Mouse (Mus musculus) testis, adult 2 months (tissue): ENCODE data around the gene Tfap2b. TPM values are rescaled to one million over a fixed set of nuclear protein-coding genes. Genes with fewer than 3 reads are reported as not detected.

ENCODE experiments used
- H3K27ac ChIP-seq: fragments of 200-500 bp; 2 replicates; pipeline ENCODE4 v1.5.1; 2012; ENCODE audit warnings: low read depth, low read length; ENCODE audit not compliant: control insufficient read depth, insufficient read depth
- H3K27me3 ChIP-seq: fragments of 200-500 bp; 2 replicates; pipeline ENCODE4 v1.6.1; 2012; ENCODE audit warnings: mild to moderate bottlenecking, low read length, moderate library complexity; ENCODE audit not compliant: control insufficient read depth, insufficient read depth
- H3K36me3 ChIP-seq: fragments of 200-500 bp; 2 replicates; pipeline ENCODE4 v1.6.1; 2012; ENCODE audit warnings: mild to moderate bottlenecking, low read length; ENCODE audit not compliant: control insufficient read depth, insufficient read depth
- H3K4me1 ChIP-seq: fragments of 200-500 bp; 2 replicates; pipeline ENCODE4 v1.6.1; 2012; ENCODE audit warnings: low read length; ENCODE audit not compliant: control insufficient read depth, insufficient read depth
- H3K4me3 ChIP-seq: fragments of 200-500 bp; 2 replicates; pipeline ENCODE4 v1.5.1; 2012; ENCODE audit warnings: low read depth, mild to moderate bottlenecking, low read length, moderate library complexity, mixed read lengths; ENCODE audit not compliant: control insufficient read depth
- CTCF ChIP-seq: fragments of 200-500 bp; IDR thresholded peaks from 2 replicates; pipeline ENCODE4 v1.5.1; 2012; ENCODE audit warnings: low read depth, mild to moderate bottlenecking, inconsistent platforms, low read length, moderate library complexity; ENCODE audit not compliant: control insufficient read depth, insufficient read depth, insufficient replicate concordance
- POLR2A ChIP-seq: fragments of 200-500 bp; IDR thresholded peaks from 2 replicates; pipeline ENCODE4 v1.6.1; 2012; ENCODE audit warnings: low read depth, mild to moderate bottlenecking, inconsistent platforms, low read length, moderate library complexity; ENCODE audit not compliant: control insufficient read depth
- polyA plus RNA-seq: library from polyadenylated mRNA; depleted of rRNA; stranded (reverse); fragments of >200 nt; gene quantifications from 2 replicates; pipeline ENCODE4 v1.2.3, GENCODE M21; 2012

Gene Tfap2b
- polyA plus RNA-seq, 1 experiment, result not detected

DNA sequence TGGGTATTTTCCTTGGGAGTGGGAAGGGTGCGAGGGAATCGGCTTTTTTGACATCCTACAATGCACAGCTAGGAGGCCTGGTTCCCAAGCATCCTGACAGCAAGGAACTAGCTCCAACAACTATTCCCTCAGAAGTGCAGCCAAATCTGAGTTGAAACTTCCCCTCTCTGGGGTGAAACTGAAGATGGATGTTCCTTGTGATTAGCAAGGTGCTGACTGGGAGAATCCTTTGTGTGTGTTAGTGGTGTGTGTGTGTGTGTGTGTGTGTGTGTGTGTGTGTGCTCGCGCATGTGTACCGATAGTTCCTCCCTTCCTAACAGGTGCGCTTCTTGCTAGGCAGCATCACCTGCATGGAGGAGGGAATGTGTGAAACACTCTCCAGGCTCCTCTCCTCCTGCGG lies 9.5 kb downstream of the Tfap2b start:
- TF ChIP-seq POLR2A (no peak), CTCF (no peak)
- H3K4me3 ChIP-seq, result no peak overlapping the region
- no peaks in the 10 kb centered on the region for H3K36me3 ChIP-seq
- H3K4me1 ChIP-seq, result peaks cover 4% of the 10 kb centered on the region
- H3K27me3 ChIP-seq, result no peaks in the 10 kb centered on the region
- no peak overlapping the region for H3K27ac ChIP-seq

DNA sequence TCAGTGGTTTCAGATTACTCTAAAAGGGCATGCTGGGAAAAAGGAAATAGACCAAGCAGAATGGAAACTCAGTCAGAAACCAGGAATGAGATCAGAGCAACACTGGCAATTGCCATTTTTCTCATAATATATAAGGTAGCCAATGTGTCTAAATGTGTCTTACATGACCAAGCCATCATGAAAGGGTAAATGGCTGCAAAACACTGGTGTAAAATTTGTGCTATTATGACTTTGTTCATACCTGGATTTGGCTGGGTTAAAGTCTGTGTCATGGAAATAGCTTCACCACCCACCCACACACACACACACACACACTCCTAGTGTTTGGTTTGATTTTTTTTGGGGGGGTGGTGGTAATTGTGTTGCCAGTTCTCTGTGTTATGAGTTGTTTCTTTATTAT lies 10.7 kb downstream of the Tfap2b start:
- TF ChIP-seq POLR2A (no peak), CTCF (no peak)
- no peaks in the 10 kb centered on the region for H3K27me3 ChIP-seq
- H3K4me1 ChIP-seq, result no peaks in the 10 kb centered on the region; the same call in 1 of the 2 replicates

DNA sequence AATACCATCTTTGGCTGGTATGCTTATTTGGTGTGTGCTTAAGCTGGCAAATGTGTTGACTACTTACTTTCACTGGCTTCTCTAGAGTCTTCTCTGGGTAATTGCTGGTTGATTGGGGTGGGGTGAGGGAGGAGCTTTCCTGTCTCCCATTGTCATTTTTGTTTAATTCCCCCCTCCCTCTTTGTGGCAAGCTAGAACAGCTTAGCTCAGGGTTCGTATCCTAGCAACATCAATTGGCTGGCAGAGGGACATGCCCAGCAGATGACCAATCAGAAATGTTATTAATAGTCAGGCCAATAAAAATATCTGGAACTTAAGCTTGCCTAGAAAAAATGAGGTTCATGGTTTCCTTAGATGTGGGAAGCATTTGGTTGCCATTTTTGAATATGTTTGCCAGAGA lies 11.8 kb downstream of the Tfap2b start:
- no peaks in the 10 kb centered on the region for H3K27me3 ChIP-seq
- H3K27ac ChIP-seq, result no peak overlapping the region
- TF ChIP-seq POLR2A (no peak), CTCF (no peak)
- H3K36me3 ChIP-seq, result no peaks in the 10 kb centered on the region
- H3K4me3 ChIP-seq, result no peak overlapping the region
- no peaks in the 10 kb centered on the region; the same call in 1 of the 2 replicates for H3K4me1 ChIP-seq

More for the DNA sequence above, 10.7 kb downstream of the Tfap2b start:
- H3K4me3 ChIP-seq, result no peak overlapping the region
- no peaks in the 10 kb centered on the region for H3K36me3 ChIP-seq
- H3K27ac ChIP-seq, result no peak overlapping the region

DNA sequence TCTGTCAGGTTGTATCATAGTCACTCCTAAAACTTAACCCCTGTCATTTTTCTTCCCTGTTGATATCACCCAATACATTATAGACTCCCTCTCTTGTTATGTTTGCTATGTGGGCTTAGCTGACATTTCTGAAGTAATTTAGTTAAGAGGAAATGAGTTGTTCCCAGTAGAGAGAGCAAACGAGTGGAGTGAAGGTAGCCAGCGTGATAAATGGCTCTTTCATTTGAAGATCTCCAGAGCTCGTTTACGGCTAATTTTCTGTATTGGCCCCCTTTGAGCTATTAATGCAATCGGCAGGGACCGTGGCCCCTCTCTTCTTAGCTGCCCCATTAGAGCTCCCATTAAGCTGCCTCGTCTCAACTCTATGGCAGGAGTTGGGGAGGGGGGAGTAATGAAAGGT lies 12.9 kb downstream of the Tfap2b start:
- Histone ChIP-seq H3K36me3 (no peaks in the 10 kb centered on the region), H3K4me1 (peaks cover under 1% of the 10 kb centered on the region), H3K4me3 (no peak overlapping the region), H3K27ac (no peak overlapping the region), H3K27me3 (no peaks in the 10 kb centered on the region)
- TF ChIP-seq CTCF, result no peak
- no peak for TF ChIP-seq POLR2A

DNA sequence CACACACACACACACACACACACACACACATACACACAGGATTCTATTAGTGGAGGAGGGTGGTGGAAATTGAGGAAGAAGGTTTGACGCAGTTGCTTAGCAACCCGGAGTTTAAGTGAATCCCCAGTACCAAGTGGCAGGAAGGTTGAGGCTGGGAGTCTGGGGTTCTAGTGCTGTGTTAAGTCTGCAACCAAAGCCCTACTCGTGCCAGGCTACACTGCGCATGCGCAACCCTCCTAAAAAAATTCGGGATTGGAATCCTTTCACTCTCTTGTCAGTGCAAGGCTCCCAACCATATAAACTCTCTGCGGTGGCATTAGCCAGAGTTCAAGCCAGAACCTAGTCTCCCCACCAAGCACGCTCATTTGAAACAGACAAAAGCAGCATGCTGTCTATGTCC lies 18.0 kb downstream of the Tfap2b start:
- Histone ChIP-seq H3K27ac (no peak overlapping the region), H3K4me3 (no peak overlapping the region), H3K27me3 (no peaks in the 10 kb centered on the region), H3K36me3 (no peaks in the 10 kb centered on the region), H3K4me1 (peaks cover 5% of the 10 kb centered on the region)
- TF ChIP-seq CTCF (no peak), POLR2A (no peak)

DNA sequence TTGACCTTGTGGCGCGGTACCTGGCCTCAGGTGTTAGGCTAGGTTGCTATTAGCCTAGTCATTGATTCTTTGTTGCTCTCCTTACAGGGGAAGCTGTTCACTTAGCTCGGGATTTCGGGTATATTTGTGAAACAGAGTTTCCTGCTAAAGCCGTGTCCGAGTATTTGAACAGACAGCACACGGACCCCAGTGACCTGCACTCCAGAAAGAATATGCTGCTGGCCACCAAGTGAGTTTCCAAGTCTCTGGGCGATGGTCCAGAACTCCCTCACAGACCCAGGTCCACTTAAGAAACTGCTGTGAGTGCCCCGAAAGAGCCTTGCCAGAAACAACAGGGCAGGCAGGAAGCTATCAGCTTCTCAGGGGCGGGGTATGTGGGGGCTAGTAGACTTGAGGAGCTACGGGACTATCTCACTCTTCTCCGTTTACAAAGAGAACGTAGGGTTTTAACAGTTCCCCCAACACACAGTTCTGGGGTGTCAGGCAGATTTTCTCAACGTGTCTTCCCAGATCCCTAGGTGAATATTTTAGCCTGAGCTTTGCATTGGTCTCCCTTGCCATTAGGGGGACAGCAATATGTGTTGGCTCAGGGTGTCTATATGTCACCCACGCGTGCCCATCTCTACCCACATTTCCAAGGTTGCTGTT lies 22.3 kb downstream of the Tfap2b start:
- no peaks in the 10 kb centered on the region for H3K36me3 ChIP-seq
- H3K4me3 ChIP-seq, result no peak overlapping the region
- H3K4me1 ChIP-seq, result peaks cover 8% of the 10 kb centered on the region
- H3K27me3 ChIP-seq, result 0 out of 2 replicates have a peak, but pooled peaks cover 1% of the 10 kb centered on the region
- no peak for TF ChIP-seq POLR2A
- no peak for TF ChIP-seq CTCF
- no peak overlapping the region for H3K27ac ChIP-seq

DNA sequence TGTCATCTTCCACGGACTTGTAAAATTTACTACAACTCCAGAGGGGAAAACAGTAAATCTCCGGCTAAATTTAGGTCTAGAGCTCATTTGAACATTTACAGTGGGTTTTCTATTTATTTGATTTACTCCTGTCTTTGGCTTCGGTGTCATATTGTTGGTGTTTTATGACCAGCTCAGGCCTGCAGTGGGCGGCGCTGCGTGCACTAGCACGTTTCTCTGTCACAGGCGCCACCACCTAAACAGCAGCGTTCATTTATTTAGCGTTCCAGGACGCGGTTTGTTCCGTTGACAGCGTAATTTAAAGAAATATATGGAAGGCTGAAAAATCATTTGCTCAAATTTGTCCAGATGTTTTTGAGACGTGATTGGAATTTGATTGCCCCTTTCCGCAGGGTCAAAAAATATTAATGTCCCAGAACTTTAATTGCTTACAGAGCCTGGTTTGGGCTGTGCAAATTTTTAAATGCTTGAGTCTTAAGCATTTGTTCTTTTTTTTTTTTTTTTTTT lies 22.9 kb downstream of the Tfap2b start:
- H3K27ac ChIP-seq, result no peak overlapping the region
- 0 out of 2 replicates have a peak, but pooled peaks cover 2% of the 10 kb centered on the region for H3K27me3 ChIP-seq
- no peak overlapping the region for H3K4me3 ChIP-seq
- TF ChIP-seq CTCF (no peak), POLR2A (no peak)
- H3K36me3 ChIP-seq, result no peaks in the 10 kb centered on the region
- H3K4me1 ChIP-seq, result peaks cover 7% of the 10 kb centered on the region
